Mouse (Mus musculus): ENCODE data around the gene Scarf1. TPM values are rescaled to one million over a fixed set of nuclear protein-coding genes. Genes with fewer than 3 reads are reported as not detected.

The Scarf1 gene
- total and polyA plus RNA-seq, 2 experiments from 2014 or later, result 3.0 to 3.6 TPM

GRCm38 (mm10) chr11:75537491-75538183 is 24.3 kb downstream of the Scarf1 start:
- no peak for DNase-seq (ENCODE audit: low spot score)
- Histone ChIP-seq H3K9me3 (ENCODE audit: low read length) (no peaks in the 10 kb centered on the region), H3K9ac (replicated peaks; ENCODE audit: low read length, poor library complexity, severe bottlenecking) (no peak overlapping the region), H3K4me3 (ENCODE audit: low read depth, low read length) (no peak overlapping the region), H3K36me3 (ENCODE audit: insufficient read depth, low read length) (no peaks in the 10 kb centered on the region), H3K27me3 (ENCODE audit: insufficient read depth, low read length) (no peaks in the 10 kb centered on the region), H3K4me2 (ENCODE audit: low read depth, low read length, poor library complexity, severe bottlenecking) (no peak overlapping the region), H3K4me1 (ENCODE audit: insufficient read depth, low read length) (peaks cover 19% of the 10 kb centered on the region), H3K27ac (ENCODE audit: low read depth, low read length) (no peak overlapping the region)
- ATAC-seq (ENCODE audit: low FRiP score), result no peak
- 42% methylated on average over 11 of the region's 11 CpGs for WGBS
- no peak; the same call in 1 of the 2 replicates for TF ChIP-seq CTCF (IDR thresholded peaks at IDR 0.05)

GRCm38 (mm10) chr11:75538184-75538969 is 25.0 kb downstream of the Scarf1 start:
- no peak overlapping the region for H3K4me3 ChIP-seq (ENCODE audit: low read depth, low read length)
- TF ChIP-seq CTCF (IDR thresholded peaks at IDR 0.05), result no peak
- H3K9ac ChIP-seq (replicated peaks; ENCODE audit: low read length, poor library complexity, severe bottlenecking), result no peak overlapping the region
- peaks cover 4% of the 10 kb centered on the region; the same call in 1 of the 2 replicates for H3K36me3 ChIP-seq (ENCODE audit: insufficient read depth, low read length)
- no peak overlapping the region for H3K4me2 ChIP-seq (ENCODE audit: low read depth, low read length, poor library complexity, severe bottlenecking)
- H3K27ac ChIP-seq (ENCODE audit: low read depth, low read length), result no peak overlapping the region; the same call in 1 of the 2 replicates
- WGBS, result 60% methylated on average over 9 of the region's 9 CpGs
- peaks cover 16% of the 10 kb centered on the region for H3K4me1 ChIP-seq (ENCODE audit: insufficient read depth, low read length)
- H3K27me3 ChIP-seq (ENCODE audit: insufficient read depth, low read length), result no peaks in the 10 kb centered on the region
- DNase-seq (ENCODE audit: low spot score) (no peak), ATAC-seq (ENCODE audit: low FRiP score) (no peak)
- H3K9me3 ChIP-seq (ENCODE audit: low read length), result no peaks in the 10 kb centered on the region

- Histone ChIP-seq H3K4me1 (ENCODE audit: insufficient read depth, low read length) (peaks cover 13% of the 10 kb centered on the region), H3K9ac (replicated peaks; ENCODE audit: low read length, poor library complexity, severe bottlenecking) (no peak overlapping the region), H3K4me3 (ENCODE audit: low read depth, low read length) (no peak overlapping the region), H3K27me3 (ENCODE audit: insufficient read depth, low read length) (no peaks in the 10 kb centered on the region), H3K9me3 (ENCODE audit: low read length) (no peaks in the 10 kb centered on the region), H3K27ac (ENCODE audit: low read depth, low read length) (no peak overlapping the region; the same call in 1 of the 2 replicates), H3K36me3 (ENCODE audit: insufficient read depth, low read length) (peaks cover 4% of the 10 kb centered on the region; the same call in 1 of the 2 replicates), H3K4me2 (ENCODE audit: low read depth, low read length, poor library complexity, severe bottlenecking) (no peak overlapping the region)
- DNase-seq (ENCODE audit: low spot score) (no peak), ATAC-seq (ENCODE audit: low FRiP score) (no peak)
- no peak for TF ChIP-seq CTCF (IDR thresholded peaks at IDR 0.05)
- 88% methylated on average over 13 of the region's 13 CpGs for WGBS
Observed at GRCm38 (mm10) chr11:75538970-75539299, 25.6 kb downstream of the Scarf1 start.

- Histone ChIP-seq H3K27ac (ENCODE audit: low read depth, low read length) (no peak overlapping the region), H3K27me3 (ENCODE audit: insufficient read depth, low read length) (no peaks in the 10 kb centered on the region), H3K9me3 (ENCODE audit: low read length) (no peaks in the 10 kb centered on the region), H3K4me2 (ENCODE audit: low read depth, low read length, poor library complexity, severe bottlenecking) (no peak overlapping the region), H3K4me3 (ENCODE audit: low read depth, low read length) (no peak overlapping the region), H3K9ac (replicated peaks; ENCODE audit: low read length, poor library complexity, severe bottlenecking) (no peak overlapping the region), H3K36me3 (ENCODE audit: insufficient read depth, low read length) (peaks cover 15% of the 10 kb centered on the region), H3K4me1 (ENCODE audit: insufficient read depth, low read length) (peaks cover 4% of the 10 kb centered on the region)
- DNase-seq (ENCODE audit: low spot score) (no peak), ATAC-seq (ENCODE audit: low FRiP score) (no peak)
- WGBS, result 81% methylated on average over 8 of the region's 8 CpGs
- no peak for TF ChIP-seq CTCF (IDR thresholded peaks at IDR 0.05)
Observed at GRCm38 (mm10) chr11:75540209-75540608, 26.9 kb downstream of the Scarf1 start.

- Histone ChIP-seq H3K9ac (replicated peaks; ENCODE audit: low read length, poor library complexity, severe bottlenecking) (no peak overlapping the region), H3K27me3 (ENCODE audit: insufficient read depth, low read length) (no peaks in the 10 kb centered on the region), H3K27ac (ENCODE audit: low read depth, low read length) (no peak overlapping the region), H3K4me3 (ENCODE audit: low read depth, low read length) (no peak overlapping the region), H3K4me2 (ENCODE audit: low read depth, low read length, poor library complexity, severe bottlenecking) (no peak overlapping the region), H3K4me1 (ENCODE audit: insufficient read depth, low read length) (peaks cover 3% of the 10 kb centered on the region; the same call in 1 of the 2 replicates), H3K36me3 (ENCODE audit: insufficient read depth, low read length) (peaks cover 21% of the 10 kb centered on the region), H3K9me3 (ENCODE audit: low read length) (no peaks in the 10 kb centered on the region)
- 67% methylated on average over 19 of the region's 19 CpGs for WGBS
- no peak for DNase-seq (ENCODE audit: low spot score)
- TF ChIP-seq CTCF (IDR thresholded peaks at IDR 0.05), result no peak
- no peak for ATAC-seq (ENCODE audit: low FRiP score)
Observed at GRCm38 (mm10) chr11:75540710-75541581, 27.6 kb downstream of the Scarf1 start.

Measured in midbrain, postnatal 0 days (tissue).